In the genomic region with DNA sequence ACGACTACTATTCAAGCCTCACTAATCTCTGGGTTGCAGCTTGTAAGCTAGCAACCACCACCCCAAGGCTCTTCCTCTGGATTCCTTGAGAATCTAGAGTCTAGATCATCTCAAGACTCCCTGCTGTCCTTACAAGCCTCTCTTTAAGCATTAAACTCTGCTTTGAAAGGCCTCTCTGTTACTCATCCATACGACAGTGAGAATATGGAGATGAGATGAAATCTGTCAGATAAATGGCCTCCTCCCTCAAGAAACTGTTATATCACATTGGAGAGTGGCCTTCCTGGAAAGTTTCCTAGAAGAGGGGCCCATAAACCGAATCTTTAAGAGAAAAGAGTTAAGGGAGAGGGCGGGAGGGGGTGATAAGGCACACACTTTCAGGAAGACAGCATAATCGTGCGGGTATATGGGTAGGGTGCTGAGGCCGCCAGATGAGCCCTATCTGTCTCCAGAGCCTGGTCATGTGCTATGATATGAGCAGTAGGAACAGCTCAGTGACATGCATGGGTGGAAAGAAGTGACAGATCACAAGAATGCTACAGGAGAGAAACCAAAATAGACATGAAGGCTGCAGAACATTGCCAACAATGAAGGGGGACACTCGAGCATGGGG, we compare ENCODE assay signal across 16 mouse cellular contexts. TPM values are rescaled to one million over a fixed set of nuclear protein-coding genes. Genes with fewer than 3 reads are reported as not detected.
DNase-seq lines count a peak whose midpoint lies in the region; ATAC-seq and TF ChIP-seq lines count a peak whose summit lies in the region.
"Had no signal": no experiment of that assay in that cellular context is flagged by ENCODE, and none has a peak within 500 bp of the region (broad histone marks: within the 10 kb centered on the region; RNA-seq: fewer than 3 reads in every experiment).

No protein-coding gene starts in this region.

- H3K36me3 ChIP-seq in lung, embryonic 14.5 days (ENCODE audit: insufficient read depth): no peaks in the 10 kb centered on the region
- no peaks in the 10 kb centered on the region for H3K36me3 ChIP-seq in intestine, embryonic 16.5 days (ENCODE audit: control insufficient read depth, insufficient read depth, low read length)
- H3K36me3 ChIP-seq: embryonic facial prominence, embryonic 15.5 days; neural tube, embryonic 13.5 days had no signal

- no peak overlapping the region for H3K9ac ChIP-seq in lung, embryonic 14.5 days
- H3K9ac ChIP-seq in intestine, embryonic 16.5 days (ENCODE audit: low read depth, low read length): no peak overlapping the region
- H3K9ac ChIP-seq: embryonic facial prominence, embryonic 15.5 days; neural tube, embryonic 13.5 days had no signal

- no peak overlapping the region for H3K27ac ChIP-seq in lung, embryonic 14.5 days (ENCODE audit: low read depth)
- H3K27ac ChIP-seq in intestine, embryonic 16.5 days (ENCODE audit: low read length): peak overlapping the region; percentile 10; the same call in 1 of the 2 replicates
- H3K27ac ChIP-seq: embryonic facial prominence, embryonic 15.5 days; neural tube, embryonic 13.5 days had no signal

- WGBS in lung, embryonic 14.5 days: 65% methylated on average over 8 of the region's 8 CpGs
- WGBS in intestine, embryonic 16.5 days: 58% methylated on average over 8 of the region's 8 CpGs

- peak; percentile 76 for ATAC-seq in lung, embryonic 14.5 days (ENCODE audit: insufficient read depth)
- ATAC-seq in intestine, embryonic 16.5 days: peak; percentile 91

- no peaks in the 10 kb centered on the region for H3K9me3 ChIP-seq in lung, embryonic 14.5 days (ENCODE audit: low read depth, low read length)
- no peaks in the 10 kb centered on the region for H3K9me3 ChIP-seq in intestine, embryonic 16.5 days (ENCODE audit: control insufficient read depth, low read length)
- H3K9me3 ChIP-seq: embryonic facial prominence, embryonic 15.5 days; neural tube, embryonic 13.5 days had no signal

- H3K4me3 ChIP-seq in lung, embryonic 14.5 days (ENCODE audit: low read depth, low read length): no peak overlapping the region
- H3K4me3 ChIP-seq in intestine, embryonic 16.5 days (ENCODE audit: low read length): no peak overlapping the region
- H3K4me3 ChIP-seq: embryonic facial prominence, embryonic 15.5 days; neural tube, embryonic 13.5 days had no signal

- no peak overlapping the region; the same call in 1 of the 2 replicates for H3K4me2 ChIP-seq in lung, embryonic 14.5 days
- H3K4me2 ChIP-seq in intestine, embryonic 16.5 days (ENCODE audit: low read depth, low read length): no peak overlapping the region
- H3K4me2 ChIP-seq: embryonic facial prominence, embryonic 15.5 days; neural tube, embryonic 13.5 days had no signal

- H3K27me3 ChIP-seq in lung, embryonic 14.5 days (ENCODE audit: insufficient read depth, low read length): no peaks in the 10 kb centered on the region
- H3K27me3 ChIP-seq in intestine, embryonic 16.5 days (replicated peaks; ENCODE audit: control insufficient read depth, insufficient read depth, low read length): no peaks in the 10 kb centered on the region
- H3K27me3 ChIP-seq: CH12.LX; embryonic facial prominence, embryonic 15.5 days; neural tube, embryonic 13.5 days had no signal

- no peak for DNase-seq in lung, embryonic 14.5 days
- no peak for DNase-seq in lung, postnatal 4 days
- peak; percentile 90 for DNase-seq in c-Kit-positive CD71-positive TER-119-negative erythroid progenitor cells, embryonic 14.5 days (ENCODE audit: low read depth)
- peak; percentile 44 to 50 for DNase-seq in spleen, postnatal 36 days (ENCODE audit: low spot score in 2 of 2)
- no peak for DNase-seq in right cerebral cortex, adult 18-20 months
- DNase-seq in cerebellum, adult 9-10 months: no peak
- DNase-seq: adrenal gland, postnatal 36 days; cerebellum, adult 9-11 months; heart, adult 18-20 months; kidney, postnatal 4 days; lung, adult 18-20 months; midbrain, embryonic 14.5 days had no signal

- TF ChIP-seq CTCF in lung, embryonic 14.5 days (IDR thresholded peaks at IDR 0.05; ENCODE audit: low read depth): no peak

- H3K4me1 ChIP-seq in lung, embryonic 14.5 days (ENCODE audit: insufficient read depth): no peaks in the 10 kb centered on the region
- H3K4me1 ChIP-seq in intestine, embryonic 16.5 days (ENCODE audit: control insufficient read depth, insufficient read depth, low read length): peaks cover 5% of the 10 kb centered on the region; the same call in 1 of the 2 replicates
- H3K4me1 ChIP-seq: embryonic facial prominence, embryonic 15.5 days had no signal

RNA-seq across cellular contexts. Expression of a gene that starts 45.9 kb away (rescaled TPM):
- 11.0 and 12.1 TPM in 2 replicates for polyA plus RNA-seq in lung, embryonic 14.5 days (2014; fragmentation: Nextera tagmentation; extraction: Ambion mirVana)
- polyA plus RNA-seq in intestine, embryonic 16.5 days (2015; fragmentation: Nextera tagmentation; extraction: Ambion mirVana): 12.5 and 17.2 TPM in 2 replicates

Comparison
In these comparisons a context has a peak if more than half of its experiments do, and no peak if none do; other contexts are left out.
1. DNase-seq: peak in c-Kit-positive CD71-positive TER-119-negative erythroid progenitor cells, embryonic 14.5 days (single experiment) and spleen, postnatal 36 days (2 of 2); none in lung, embryonic 14.5 days (single experiment), lung, postnatal 4 days (0 of 2), right cerebral cortex, adult 18-20 months (single experiment) and cerebellum, adult 9-10 months (single experiment).